Mouse (Mus musculus) forebrain, embryonic 14.5 days (tissue): ENCODE data around the gene Tln1. TPM values are rescaled to one million over a fixed set of nuclear protein-coding genes. Genes with fewer than 3 reads are reported as not detected.
"Not testable (repeated sequence)": the region's sequence is repeated elsewhere in the genome, so short reads cannot be mapped to it uniquely, and the experiment has no call there.

Experiments
- ATAC-seq: fragments of 200-750 bp; cut with Nextera tagmentation; 2 replicates; pipeline ENCODE4 v1.8.0; 2017; ENCODE audit warnings: mild to moderate bottlenecking, moderate library complexity
- DNase-seq: peaks from one replicate; pipeline ENCODE4 v3.0.0-alpha.2; 2015; ENCODE audit warnings: low spot score
- H3K27ac ChIP-seq: fragments of 300-500 bp; sonication (generic); 2 replicates; pipeline ENCODE4 v1.5.1; 2014; ENCODE audit warnings: low read depth, mild to moderate bottlenecking, control low read depth, low read length, moderate library complexity
- H3K27me3 ChIP-seq: fragments of 300-500 bp; sonication (generic); replicated peaks from 2 replicates; pipeline ENCODE4 v1.6.1; 2014; ENCODE audit warnings: low read length, control low read depth, mixed read lengths; ENCODE audit not compliant: control insufficient read depth, insufficient read depth
- H3K36me3 ChIP-seq: fragments of 300-500 bp; sonication (generic); 2 replicates; pipeline ENCODE4 v1.6.1; 2014; ENCODE audit warnings: low read length, control low read depth; ENCODE audit not compliant: control insufficient read depth, insufficient read depth
- H3K4me1 ChIP-seq: fragments of 300-500 bp; sonication (generic); 2 replicates; pipeline ENCODE4 v1.6.1; 2014; ENCODE audit warnings: antibody characterized with exemption, low read length, control low read depth; ENCODE audit not compliant: control insufficient read depth, insufficient read depth
- H3K4me2 ChIP-seq: fragments of 300-500 bp; sonication (generic); 2 replicates; pipeline ENCODE4 v1.6.1; 2014; ENCODE audit warnings: mild to moderate bottlenecking, control low read depth, low read length
- H3K4me3 ChIP-seq: fragments of 300-500 bp; sonication (generic); 2 replicates; pipeline ENCODE4 v1.5.1; 2014; ENCODE audit warnings: low read depth, low read length, control low read depth
- H3K9ac ChIP-seq: fragments of 300-500 bp; sonication (generic); 2 replicates; pipeline ENCODE4 v1.6.1; 2014; ENCODE audit warnings: mild to moderate bottlenecking, low read length, control low read depth, moderate library complexity
- H3K9me3 ChIP-seq: fragments of 300-500 bp; sonication (generic); replicated peaks from 2 replicates; pipeline ENCODE4 v1.6.1; 2016; ENCODE audit warnings: low read length, control low read depth, mixed read lengths; ENCODE audit not compliant: control insufficient read depth
- WGBS: fragments of 180-500 bp; shearing (Covaris S2); extraction: QIAGEN DNeasy Blood & Tissue Kit; methylation state at CpG from one replicate; pipeline ENCODE4 v1.1.7; 2014; 5-methylcytosine and 5-hydroxymethylcytosine counted together
- polyA plus RNA-seq: library from polyadenylated mRNA; unstranded; fragments of >200 nt; fragmentation: Nextera tagmentation; extraction: Ambion mirVana; gene quantifications from 2 replicates; pipeline ENCODE4 v1.2.1, GENCODE M21; 2014

Gene Tln1
- polyA plus RNA-seq, 1 experiment from 2014 or later, result 50.4 TPM

GRCm38 (mm10) chr4:43558631-43559356, 3.7 kb downstream of the Tln1 start:
- H3K27ac ChIP-seq, result no peak overlapping the region
- peaks cover 31% of the 10 kb centered on the region for H3K36me3 ChIP-seq
- WGBS, result 40% methylated on average over 13 of the region's 13 CpGs
- H3K9me3 ChIP-seq, result no peaks in the 10 kb centered on the region
- DNase-seq (peak; percentile 8), ATAC-seq (no peak)
- H3K4me1 ChIP-seq, result peaks cover 18% of the 10 kb centered on the region
- no peaks in the 10 kb centered on the region for H3K27me3 ChIP-seq
- peak overlapping the region; percentile 33; the same call in 1 of the 2 replicates for H3K9ac ChIP-seq
- H3K4me2 ChIP-seq, result peak overlapping the region; percentile 21
- H3K4me3 ChIP-seq, result no peak overlapping the region

DNA sequence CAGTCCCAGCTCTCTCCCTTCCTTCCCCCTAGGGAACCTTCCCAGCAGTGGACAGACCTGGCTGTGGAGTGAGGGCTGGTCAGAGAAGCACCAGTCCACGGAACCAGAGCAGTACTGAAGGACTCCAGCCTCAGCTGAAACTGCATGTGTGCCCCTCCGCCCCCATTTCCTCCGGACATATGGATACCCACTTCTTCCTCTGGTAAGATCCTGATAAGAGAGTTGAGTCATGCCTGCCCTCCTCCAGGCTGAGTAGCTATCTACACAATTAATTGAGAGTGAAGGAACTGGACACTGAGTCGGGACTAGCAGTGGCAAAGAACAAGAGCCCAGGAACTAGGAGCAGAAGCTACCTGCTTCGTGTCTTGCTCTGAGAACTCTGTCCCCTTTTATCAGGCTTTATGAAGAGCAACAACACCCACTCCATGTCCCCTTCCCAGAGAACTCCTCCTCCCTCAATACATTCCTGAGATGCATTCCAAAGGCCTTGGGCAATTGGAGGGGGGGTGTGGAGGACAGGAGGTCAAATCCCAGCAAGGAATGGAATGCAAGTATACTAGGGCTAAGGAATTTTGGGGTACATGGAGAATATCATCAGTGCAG, 4.4 kb downstream of the Tln1 start:
- peaks cover 38% of the 10 kb centered on the region for H3K36me3 ChIP-seq
- 67% methylated on average over 5 of the region's 5 CpGs for WGBS

DNA sequence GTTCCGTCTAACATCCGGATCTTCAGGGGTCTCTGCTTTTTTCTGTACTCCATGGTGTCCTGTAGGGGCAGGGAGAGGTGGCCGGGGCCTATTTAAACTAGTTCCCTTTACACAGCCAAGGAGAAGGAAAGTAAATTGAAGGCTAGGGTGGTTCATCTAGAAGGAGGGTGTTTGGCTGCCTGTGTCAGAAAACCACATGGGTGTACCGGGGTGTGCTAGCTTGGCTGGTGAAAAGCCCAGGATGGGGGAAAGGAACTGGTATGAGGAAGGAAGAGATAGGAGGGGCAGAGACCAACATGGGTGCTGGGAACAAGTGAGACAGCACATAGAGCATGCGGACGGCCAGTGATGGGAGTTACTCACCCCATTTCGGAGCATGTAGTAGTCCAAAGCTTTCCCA, 6.6 kb downstream of the Tln1 start:
- no peak for ATAC-seq
- WGBS, result 96% methylated on average over 7 of the region's 7 CpGs
- H3K36me3 ChIP-seq, result peaks cover 60% of the 10 kb centered on the region

More for the DNA sequence above, 4.4 kb downstream of the Tln1 start:
- 0 out of 2 replicates have a peak overlapping the region, but pooled peaks have one; percentile 21 for H3K4me2 ChIP-seq
- no peak overlapping the region; the same call in 1 of the 2 replicates for H3K9ac ChIP-seq
- H3K27ac ChIP-seq, result no peak overlapping the region
- no peaks in the 10 kb centered on the region for H3K27me3 ChIP-seq
- ATAC-seq (no peak), DNase-seq (no peak)
- H3K4me3 ChIP-seq, result no peak overlapping the region
- H3K4me1 ChIP-seq, result peaks cover 11% of the 10 kb centered on the region
- no peaks in the 10 kb centered on the region for H3K9me3 ChIP-seq

DNA sequence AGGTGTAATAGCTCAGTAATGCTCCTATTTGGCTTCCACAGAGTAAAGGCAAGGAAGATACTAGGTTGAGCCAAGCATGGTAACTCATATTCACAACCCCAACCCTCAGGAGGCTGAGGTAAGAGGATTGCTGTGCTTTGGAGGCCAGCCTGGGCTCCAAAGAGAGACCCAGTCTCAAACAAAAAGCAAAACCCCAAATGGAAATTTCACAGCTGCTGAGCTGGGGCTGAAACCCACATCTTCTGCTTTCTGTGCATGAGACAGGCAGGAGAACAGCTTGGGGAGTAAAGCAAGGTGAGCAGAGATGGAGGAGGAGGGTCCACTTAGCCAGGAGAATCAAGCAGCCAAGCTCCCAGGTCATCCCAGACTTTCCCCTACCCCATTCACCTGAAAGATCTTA, 8.6 kb downstream of the Tln1 start:
- Histone ChIP-seq H3K9ac (no peak overlapping the region), H3K27me3 (no peaks in the 10 kb centered on the region), H3K4me2 (no peak overlapping the region), H3K4me1 (no peaks in the 10 kb centered on the region), H3K9me3 (no peaks in the 10 kb centered on the region), H3K4me3 (no peak overlapping the region), H3K36me3 (peaks cover 80% of the 10 kb centered on the region), H3K27ac (no peak overlapping the region)
- no peak for DNase-seq
- ATAC-seq, result no peak

More for the DNA sequence above, 6.6 kb downstream of the Tln1 start:
- no peaks in the 10 kb centered on the region for H3K27me3 ChIP-seq
- H3K9ac ChIP-seq, result no peak overlapping the region
- H3K27ac ChIP-seq, result no peak overlapping the region
- DNase-seq, result no peak
- no peak overlapping the region for H3K4me2 ChIP-seq
- H3K9me3 ChIP-seq, result no peaks in the 10 kb centered on the region
- peaks cover 3% of the 10 kb centered on the region for H3K4me1 ChIP-seq
- H3K4me3 ChIP-seq, result no peak overlapping the region

DNA sequence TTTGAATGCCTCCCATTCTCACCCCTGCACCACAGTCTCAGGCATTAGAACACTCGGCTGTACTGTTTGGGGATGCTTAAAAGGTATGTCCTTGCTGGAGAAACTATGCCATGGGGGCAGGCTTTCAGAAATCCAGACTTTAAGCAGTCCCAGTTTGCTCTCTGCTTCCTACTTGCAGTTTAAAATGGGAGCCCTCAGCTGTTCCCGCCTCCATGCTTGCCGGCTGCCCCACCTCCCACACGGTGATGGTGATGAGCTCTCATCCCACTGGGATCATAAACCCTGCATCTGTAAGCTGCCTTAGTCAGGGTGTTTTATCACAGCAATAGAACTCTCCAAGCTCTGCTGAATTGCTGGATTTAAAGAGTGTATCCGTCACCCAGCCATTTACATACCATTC, 10.1 kb downstream of the Tln1 start:
- WGBS, result 99% methylated on average over 5 of the region's 5 CpGs
- H3K9me3 ChIP-seq, result no peaks in the 10 kb centered on the region
- H3K9ac ChIP-seq, result no peak overlapping the region
- ATAC-seq (no peak), DNase-seq (no peak)
- no peak overlapping the region for H3K4me3 ChIP-seq
- H3K4me1 ChIP-seq, result no peaks in the 10 kb centered on the region
- H3K36me3 ChIP-seq, result peaks cover 95% of the 10 kb centered on the region
- no peak overlapping the region for H3K27ac ChIP-seq
- no peak overlapping the region for H3K4me2 ChIP-seq
- no peaks in the 10 kb centered on the region for H3K27me3 ChIP-seq

DNA sequence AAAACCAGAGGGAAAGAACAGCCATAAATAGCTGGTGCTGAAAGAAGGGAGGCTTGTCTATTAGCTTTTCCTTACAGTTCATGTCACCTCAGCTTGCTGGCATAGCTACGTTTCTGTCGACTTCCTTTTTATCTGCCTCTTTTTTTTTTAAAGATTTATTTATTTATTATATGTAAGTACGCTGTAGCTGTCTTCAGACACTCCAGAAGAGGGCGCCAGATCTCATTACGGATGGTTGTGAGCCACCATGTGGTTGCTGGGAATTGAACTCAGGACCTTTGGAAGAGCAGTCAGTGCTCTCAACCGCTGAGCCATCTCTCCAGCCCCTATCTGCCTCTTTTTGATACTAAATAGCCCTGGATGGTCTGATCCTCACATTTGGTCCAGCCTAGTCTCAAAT, 10.6 kb downstream of the Tln1 start:
- not testable (repeated sequence) for ATAC-seq, H3K27ac ChIP-seq, H3K9ac ChIP-seq, H3K4me3 ChIP-seq, H3K27me3 ChIP-seq, H3K4me1 ChIP-seq, H3K4me2 ChIP-seq, DNase-seq, H3K9me3 ChIP-seq
- WGBS, result 88% methylated on average over 6 of the region's 6 CpGs
- peaks cover 99% of the 10 kb centered on the region for H3K36me3 ChIP-seq

- no peaks in the 10 kb centered on the region for H3K4me1 ChIP-seq
- no peaks in the 10 kb centered on the region for H3K27me3 ChIP-seq
- ATAC-seq, result no peak
- DNase-seq, result no peak
- no peak overlapping the region for H3K4me2 ChIP-seq
- WGBS, result 94% methylated on average over 12 of the region's 12 CpGs
- no peak overlapping the region for H3K4me3 ChIP-seq
- no peaks in the 10 kb centered on the region for H3K9me3 ChIP-seq
- no peak overlapping the region for H3K9ac ChIP-seq
- no peak overlapping the region for H3K27ac ChIP-seq
- peaks cover 100% of the 10 kb centered on the region for H3K36me3 ChIP-seq
Measured at GRCm38 (mm10) chr4:43549055-43549454, 13.4 kb downstream of the Tln1 start.

DNA sequence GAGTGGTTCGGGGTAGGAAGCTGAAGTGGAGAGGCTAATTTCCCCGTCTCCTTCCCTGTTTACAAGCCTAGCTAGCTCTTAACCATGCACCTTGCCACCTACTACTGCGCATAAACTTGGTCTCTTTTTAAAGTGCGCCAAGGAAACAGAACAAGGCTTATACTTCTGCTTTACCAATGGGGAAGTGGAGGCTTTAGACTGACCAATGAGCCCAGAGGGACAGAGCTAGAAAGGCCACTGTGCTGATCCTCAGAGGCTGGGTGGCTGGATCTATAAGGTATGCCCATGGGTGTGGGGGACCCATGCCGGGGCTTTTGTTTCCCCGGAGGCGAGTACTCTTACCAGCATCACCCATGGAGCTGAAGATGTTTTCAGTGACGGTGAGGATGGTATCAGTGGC, 15.3 kb downstream of the Tln1 start:
- H3K27me3 ChIP-seq, result no peaks in the 10 kb centered on the region
- DNase-seq (no peak), ATAC-seq (no peak)
- H3K4me2 ChIP-seq, result no peak overlapping the region
- H3K9ac ChIP-seq, result no peak overlapping the region
- H3K36me3 ChIP-seq, result peaks cover 100% of the 10 kb centered on the region
- H3K4me1 ChIP-seq, result no peaks in the 10 kb centered on the region
- no peaks in the 10 kb centered on the region for H3K9me3 ChIP-seq
- H3K4me3 ChIP-seq, result no peak overlapping the region
- no peak overlapping the region for H3K27ac ChIP-seq
- WGBS, result 97% methylated on average over 8 of the region's 8 CpGs

GRCm38 (mm10) chr4:43546375-43547047, 16.0 kb downstream of the Tln1 start:
- no peak for ATAC-seq
- Histone ChIP-seq H3K4me2 (no peak overlapping the region), H3K4me1 (no peaks in the 10 kb centered on the region), H3K9me3 (no peaks in the 10 kb centered on the region), H3K4me3 (no peak overlapping the region), H3K36me3 (peaks cover 100% of the 10 kb centered on the region), H3K27ac (no peak overlapping the region), H3K27me3 (no peaks in the 10 kb centered on the region), H3K9ac (no peak overlapping the region)
- WGBS, result 92% methylated on average over 12 of the region's 12 CpGs
- no peak for DNase-seq
